Mouse (Mus musculus) lung, embryonic 16.5 days (tissue): ENCODE measurements at regions not wholly inside any gene's neighbourhood (a gene's known extent, or its start where the extent isn't known, plus 50 kb on each side); places are given as distances from the start of the nearest gene placed in this dataset.

Experiments used
- ATAC-seq: fragments of 200-750 bp; cut with Nextera tagmentation; 2 replicates; pipeline ENCODE4 v1.8.0; 2017; ENCODE audit warnings: low read depth, mild to moderate bottlenecking, moderate library complexity
- H3K27ac ChIP-seq: fragments of 300-500 bp; sonication (generic); 2 replicates; pipeline ENCODE4 v1.5.1; 2014; ENCODE audit warnings: mild to moderate bottlenecking, control low read depth, low read length
- H3K27me3 ChIP-seq: fragments of 300-500 bp; sonication (generic); 2 replicates; pipeline ENCODE4 v1.6.1; 2014; ENCODE audit warnings: low read depth, low read length, mixed read lengths; ENCODE audit not compliant: control insufficient read depth, insufficient read depth
- H3K36me3 ChIP-seq: fragments of 300-500 bp; sonication (generic); 2 replicates; pipeline ENCODE4 v1.6.1; 2014; ENCODE audit warnings: low read length; ENCODE audit not compliant: control insufficient read depth, insufficient read depth
- H3K4me1 ChIP-seq: fragments of 300-500 bp; sonication (generic); replicated peaks from 2 replicates; pipeline ENCODE4 v1.6.1; 2014; ENCODE audit warnings: low read length, mixed read lengths; ENCODE audit not compliant: control insufficient read depth, insufficient read depth
- H3K4me2 ChIP-seq: fragments of 300-500 bp; sonication (generic); 2 replicates; pipeline ENCODE4 v1.6.1; 2014; ENCODE audit warnings: low read depth, low read length, control low read depth
- H3K4me3 ChIP-seq: fragments of 300-500 bp; sonication (generic); 2 replicates; pipeline ENCODE4 v1.5.1; 2014; ENCODE audit warnings: mild to moderate bottlenecking, low read length, control low read depth
- H3K9ac ChIP-seq: fragments of 300-500 bp; sonication (generic); 2 replicates; pipeline ENCODE4 v1.6.1; 2014; ENCODE audit warnings: low read length, control low read depth
- H3K9me3 ChIP-seq: fragments of 300-500 bp; sonication (generic); 2 replicates; pipeline ENCODE4 v1.6.1; 2016; ENCODE audit warnings: low read length; ENCODE audit not compliant: control insufficient read depth
- WGBS: fragments of 180-500 bp; shearing (Covaris S2); extraction: QIAGEN DNeasy Blood & Tissue Kit; methylation state at CpG from one replicate; pipeline ENCODE4 v1.1.7; 2014; 5-methylcytosine and 5-hydroxymethylcytosine counted together

- Histone ChIP-seq H3K36me3 (no peaks in the 10 kb centered on the region), H3K27ac (no peak overlapping the region), H3K9me3 (no peaks in the 10 kb centered on the region), H3K27me3 (no peaks in the 10 kb centered on the region), H3K4me2 (no peak overlapping the region), H3K9ac (no peak overlapping the region), H3K4me3 (no peak overlapping the region), H3K4me1 (no peaks in the 10 kb centered on the region)
- WGBS: 72% methylated on average over 2 of the region's 2 CpGs
- no peak for ATAC-seq
These were observed 294.2 kb upstream of the Gria1 start for GRCm38 (mm10) chr11:56716953-56717352.

DNA sequence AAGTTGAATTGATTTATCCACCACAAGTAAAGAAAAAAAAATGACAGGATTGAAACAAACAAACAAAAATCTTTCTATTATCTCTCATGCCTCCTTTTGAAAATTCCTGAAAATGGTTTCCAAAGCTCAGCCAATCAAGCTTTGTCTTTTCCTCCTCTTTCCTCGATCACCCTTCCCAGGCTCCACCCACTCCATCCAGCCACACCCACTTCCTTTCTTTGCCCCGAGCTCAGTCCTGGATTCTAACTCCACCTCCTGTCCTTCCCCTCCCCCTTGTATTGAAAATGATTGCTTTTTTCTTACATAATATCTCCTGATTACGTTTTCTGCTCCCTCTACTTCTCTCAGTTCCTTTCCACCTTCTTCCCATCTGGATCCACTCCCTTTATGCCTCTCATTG, 286.0 kb upstream of the Gria1 start:
- ATAC-seq: no peak
- Histone ChIP-seq H3K9ac (no peak overlapping the region), H3K4me3 (no peak overlapping the region), H3K27me3 (no peaks in the 10 kb centered on the region), H3K4me2 (no peak overlapping the region), H3K4me1 (no peaks in the 10 kb centered on the region; the same call in 1 of the 2 replicates), H3K27ac (no peak overlapping the region), H3K9me3 (no peaks in the 10 kb centered on the region), H3K36me3 (no peaks in the 10 kb centered on the region)
- 30% methylated on average over 3 of the region's 3 CpGs for WGBS

DNA sequence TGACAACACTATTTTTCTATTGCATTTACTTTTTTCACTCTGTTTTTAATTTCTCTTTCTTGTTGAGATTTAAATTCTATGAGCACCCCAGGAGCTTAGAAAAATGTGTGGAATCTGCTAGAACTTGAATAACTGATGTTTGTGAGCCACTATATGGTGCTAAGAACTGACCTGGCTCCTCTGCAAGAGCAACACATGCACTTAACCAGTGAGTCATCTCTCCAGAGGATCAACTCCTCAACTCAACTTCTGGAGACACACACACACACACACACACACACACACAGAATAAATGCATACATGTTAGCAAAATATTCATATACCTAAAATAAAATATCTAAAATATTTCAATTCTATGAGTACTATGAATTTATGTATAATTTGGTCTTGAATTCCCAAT, 285.0 kb upstream of the Gria1 start:
- no peak for ATAC-seq
- Histone ChIP-seq H3K4me2 (no peak overlapping the region), H3K4me3 (no peak overlapping the region), H3K4me1 (no peaks in the 10 kb centered on the region; the same call in 1 of the 2 replicates), H3K9me3 (no peaks in the 10 kb centered on the region), H3K36me3 (no peaks in the 10 kb centered on the region), H3K27me3 (no peaks in the 10 kb centered on the region), H3K9ac (no peak overlapping the region), H3K27ac (no peak overlapping the region)

DNA sequence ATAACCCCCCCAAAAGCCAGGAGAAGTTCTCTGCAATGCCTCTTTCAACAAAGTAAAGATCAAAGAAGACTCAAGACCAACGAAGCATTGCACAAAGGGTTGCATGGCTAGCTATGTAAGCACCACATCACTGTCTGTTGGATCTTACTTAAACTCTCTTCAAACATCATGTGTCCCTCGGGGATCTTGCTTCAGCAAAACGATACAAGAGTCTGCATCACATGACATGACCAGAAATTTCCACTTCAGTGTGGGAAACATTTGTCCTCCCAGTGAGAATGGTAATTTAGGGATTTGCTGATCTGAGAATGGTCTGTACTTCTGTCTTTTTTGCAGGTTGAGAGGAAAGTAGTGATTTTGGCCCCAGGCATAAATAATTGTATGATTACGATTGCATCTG, 283.6 kb upstream of the Gria1 start:
- Histone ChIP-seq H3K4me2 (no peak overlapping the region), H3K27me3 (no peaks in the 10 kb centered on the region), H3K27ac (no peak overlapping the region), H3K36me3 (no peaks in the 10 kb centered on the region), H3K4me3 (no peak overlapping the region), H3K9me3 (no peaks in the 10 kb centered on the region), H3K9ac (no peak overlapping the region), H3K4me1 (no peaks in the 10 kb centered on the region; the same call in 1 of the 2 replicates)
- ATAC-seq: no peak
- 49% methylated on average over 4 of the region's 4 CpGs for WGBS

- H3K9me3 ChIP-seq: no peaks in the 10 kb centered on the region
- 0 out of 2 replicates have a peak overlapping the region, but pooled peaks have one; percentile 25 for H3K27ac ChIP-seq
- ATAC-seq: peak; percentile 89
- no peak overlapping the region for H3K4me2 ChIP-seq
- WGBS: 19% methylated on average over 6 of the region's 6 CpGs
- H3K9ac ChIP-seq: no peak overlapping the region
- H3K36me3 ChIP-seq: no peaks in the 10 kb centered on the region
- no peaks in the 10 kb centered on the region for H3K27me3 ChIP-seq
- no peak overlapping the region for H3K4me3 ChIP-seq
- H3K4me1 ChIP-seq: no peaks in the 10 kb centered on the region; the same call in 1 of the 2 replicates
These were observed 282.8 kb upstream of the Gria1 start for GRCm38 (mm10) chr11:56728204-56729002.

GRCm38 (mm10) chr11:56741857-56742256, 269.3 kb upstream of the Gria1 start:
- no peak for ATAC-seq
- Histone ChIP-seq H3K4me3 (no peak overlapping the region), H3K9me3 (no peaks in the 10 kb centered on the region), H3K4me1 (no peaks in the 10 kb centered on the region), H3K9ac (no peak overlapping the region), H3K27ac (no peak overlapping the region), H3K36me3 (no peaks in the 10 kb centered on the region), H3K27me3 (no peaks in the 10 kb centered on the region), H3K4me2 (no peak overlapping the region)
- WGBS: 63% methylated on average over 2 of the region's 2 CpGs

GRCm38 (mm10) chr11:56750032-56750431, 261.2 kb upstream of the Gria1 start:
- Histone ChIP-seq H3K4me1 (no peaks in the 10 kb centered on the region), H3K4me2 (no peak overlapping the region), H3K27me3 (no peaks in the 10 kb centered on the region), H3K4me3 (no peak overlapping the region), H3K27ac (no peak overlapping the region), H3K9ac (no peak overlapping the region), H3K9me3 (no peaks in the 10 kb centered on the region), H3K36me3 (no peaks in the 10 kb centered on the region)
- ATAC-seq: peak; percentile 26; the same call in 1 of the 2 replicates
- 29% methylated on average over 5 of the region's 5 CpGs for WGBS

- peak; percentile 74 for ATAC-seq
- Histone ChIP-seq H3K4me3 (no peak overlapping the region), H3K36me3 (no peaks in the 10 kb centered on the region), H3K4me1 (no peaks in the 10 kb centered on the region), H3K27ac (no peak overlapping the region), H3K9me3 (no peaks in the 10 kb centered on the region), H3K4me2 (no peak overlapping the region), H3K9ac (no peak overlapping the region), H3K27me3 (no peaks in the 10 kb centered on the region)
- 23% methylated on average over 8 of the region's 8 CpGs for WGBS
These were observed 260.5 kb upstream of the Gria1 start for GRCm38 (mm10) chr11:56750639-56751038.

DNA sequence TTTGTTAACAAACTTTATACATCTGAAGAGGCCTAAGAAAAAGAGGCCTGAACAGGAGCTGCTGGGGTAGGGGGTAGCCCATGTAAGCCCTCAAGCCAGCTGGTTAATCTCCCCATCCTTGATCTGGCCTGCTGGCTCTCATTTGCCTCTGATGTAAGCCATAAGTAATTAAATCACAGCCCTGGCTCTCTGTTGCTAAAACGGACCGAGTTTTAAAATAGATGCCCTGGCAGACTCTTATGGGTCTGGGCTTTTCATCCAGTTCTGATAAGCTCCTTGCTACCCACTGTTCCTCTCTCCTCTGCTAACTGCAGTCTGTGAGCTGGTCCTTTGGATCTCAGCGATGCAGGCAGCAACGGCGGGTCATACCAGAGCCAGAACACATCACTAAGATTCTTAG, 259.3 kb upstream of the Gria1 start:
- Histone ChIP-seq H3K9me3 (no peaks in the 10 kb centered on the region), H3K36me3 (no peaks in the 10 kb centered on the region), H3K4me2 (no peak overlapping the region), H3K4me3 (no peak overlapping the region), H3K27ac (no peak overlapping the region), H3K4me1 (no peaks in the 10 kb centered on the region), H3K27me3 (no peaks in the 10 kb centered on the region), H3K9ac (no peak overlapping the region)
- ATAC-seq: no peak
- WGBS: 59% methylated on average over 5 of the region's 5 CpGs
